Mouse (Mus musculus): Measurements from ENCODE around the gene Cyp19a1. TPM values are rescaled to one million over a fixed set of nuclear protein-coding genes. Genes with fewer than 3 reads are reported as not detected.

The Cyp19a1 gene
- polyA plus RNA-seq, 1 experiment = 0.05 TPM

DNA sequence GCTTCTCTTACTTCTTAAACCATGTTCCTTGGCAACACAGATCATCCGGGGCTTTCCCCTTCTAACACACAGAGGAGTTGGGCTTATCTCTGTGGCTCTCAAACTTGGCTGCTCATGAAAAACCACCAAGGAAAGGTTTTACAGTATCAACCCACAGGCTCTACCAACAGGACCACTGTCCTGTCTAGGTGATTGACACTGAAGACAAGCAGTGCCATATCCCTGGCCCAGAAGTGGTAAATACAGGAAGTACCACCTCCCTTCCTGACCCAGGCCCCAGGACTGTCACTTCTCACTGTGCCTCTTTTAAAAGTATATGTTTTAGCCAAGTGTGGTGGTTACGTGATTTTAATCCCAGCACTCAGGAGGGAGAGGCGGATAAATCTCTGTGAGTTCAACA, 76.5 kb downstream of the Cyp19a1 start:
- WGBS = 73% methylated on average over 3 of the region's 3 CpGs
- Histone ChIP-seq H3K4me3 (ENCODE audit: control insufficient read depth, insufficient read depth, low read length) (no peak overlapping the region), H3K27ac (ENCODE audit: control insufficient read depth, insufficient read depth, low read length) (no peak overlapping the region), H3K27me3 (ENCODE audit: control insufficient read depth, insufficient read depth, low read length) (no peaks in the 10 kb centered on the region), H3K4me1 (replicated peaks; ENCODE audit: control insufficient read depth, insufficient read depth, low read length) (no peaks in the 10 kb centered on the region), H3K36me3 (ENCODE audit: control insufficient read depth, insufficient read depth, low read length) (no peaks in the 10 kb centered on the region)
- no peak for TF ChIP-seq CTCF (IDR thresholded peaks at IDR 0.05; ENCODE audit: borderline replicate concordance, control insufficient read depth, extremely low read depth, insufficient read depth, low read length, poor library complexity)
- no peak for TF ChIP-seq POLR2A (IDR thresholded peaks at IDR 0.05; ENCODE audit: control insufficient read depth, extremely low read depth, insufficient read depth, low read length, poor library complexity)
- no peak for DNase-seq

DNA sequence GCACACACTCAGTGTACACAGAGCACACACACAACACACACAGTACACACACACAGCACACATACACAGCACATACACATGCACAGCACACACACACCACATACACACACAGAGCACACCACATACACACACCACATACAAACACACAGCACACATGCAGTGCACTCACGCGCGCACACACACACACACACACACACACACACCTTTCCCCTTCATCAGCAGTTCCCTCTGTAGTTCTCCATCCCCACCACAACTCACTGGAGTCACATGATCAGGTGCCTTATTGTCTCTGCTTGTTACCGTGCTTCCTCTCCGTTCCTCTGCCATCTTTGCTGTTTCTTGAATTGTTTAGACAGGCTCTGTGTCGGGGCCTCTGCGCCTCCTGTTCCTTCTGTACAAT, 85.4 kb downstream of the Cyp19a1 start:
- WGBS = 82% methylated on average over 7 of the region's 7 CpGs
- DNase-seq = no peak
- no peaks in the 10 kb centered on the region for H3K36me3 ChIP-seq (ENCODE audit: control insufficient read depth, insufficient read depth, low read length)
- no peaks in the 10 kb centered on the region for H3K27me3 ChIP-seq (ENCODE audit: control insufficient read depth, insufficient read depth, low read length)
- no peak for TF ChIP-seq POLR2A (IDR thresholded peaks at IDR 0.05; ENCODE audit: control insufficient read depth, extremely low read depth, insufficient read depth, low read length, poor library complexity)
- no peak for TF ChIP-seq CTCF (IDR thresholded peaks at IDR 0.05; ENCODE audit: borderline replicate concordance, control insufficient read depth, extremely low read depth, insufficient read depth, low read length, poor library complexity)
- no peak overlapping the region for H3K27ac ChIP-seq (ENCODE audit: control insufficient read depth, insufficient read depth, low read length)
- no peak overlapping the region for H3K4me3 ChIP-seq (ENCODE audit: control insufficient read depth, insufficient read depth, low read length)
- no peaks in the 10 kb centered on the region for H3K4me1 ChIP-seq (replicated peaks; ENCODE audit: control insufficient read depth, insufficient read depth, low read length)

DNA sequence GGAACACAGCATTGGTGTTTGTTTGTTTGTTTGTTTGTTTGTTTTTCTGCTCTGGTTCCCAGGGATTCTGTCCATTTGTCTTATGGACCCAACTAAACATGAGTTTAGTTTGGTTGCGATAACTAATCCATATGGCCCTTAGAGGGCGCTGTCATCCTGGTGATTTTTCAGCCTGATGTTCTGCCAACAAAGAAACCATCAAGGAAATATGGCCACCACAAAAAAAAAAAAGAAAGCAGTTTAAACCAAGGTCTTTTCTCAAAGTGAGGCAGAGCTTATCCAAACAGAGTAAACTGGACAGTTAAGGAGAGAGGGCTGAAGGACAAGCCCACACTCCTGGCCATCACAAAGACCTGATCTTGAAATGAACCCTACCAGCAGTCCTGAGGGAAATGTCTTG, 86.6 kb downstream of the Cyp19a1 start:
- no peak overlapping the region for H3K4me3 ChIP-seq (ENCODE audit: control insufficient read depth, insufficient read depth, low read length)
- TF ChIP-seq POLR2A (IDR thresholded peaks at IDR 0.05; ENCODE audit: control insufficient read depth, extremely low read depth, insufficient read depth, low read length, poor library complexity) (no peak), CTCF (IDR thresholded peaks at IDR 0.05; ENCODE audit: borderline replicate concordance, control insufficient read depth, extremely low read depth, insufficient read depth, low read length, poor library complexity) (no peak)
- H3K27ac ChIP-seq (ENCODE audit: control insufficient read depth, insufficient read depth, low read length) = no peak overlapping the region
- H3K27me3 ChIP-seq (ENCODE audit: control insufficient read depth, insufficient read depth, low read length) = no peaks in the 10 kb centered on the region
- H3K36me3 ChIP-seq (ENCODE audit: control insufficient read depth, insufficient read depth, low read length) = no peaks in the 10 kb centered on the region
- H3K4me1 ChIP-seq (replicated peaks; ENCODE audit: control insufficient read depth, insufficient read depth, low read length) = no peaks in the 10 kb centered on the region
- DNase-seq = no peak
- 13% methylated on average over 2 of the region's 2 CpGs for WGBS

DNA sequence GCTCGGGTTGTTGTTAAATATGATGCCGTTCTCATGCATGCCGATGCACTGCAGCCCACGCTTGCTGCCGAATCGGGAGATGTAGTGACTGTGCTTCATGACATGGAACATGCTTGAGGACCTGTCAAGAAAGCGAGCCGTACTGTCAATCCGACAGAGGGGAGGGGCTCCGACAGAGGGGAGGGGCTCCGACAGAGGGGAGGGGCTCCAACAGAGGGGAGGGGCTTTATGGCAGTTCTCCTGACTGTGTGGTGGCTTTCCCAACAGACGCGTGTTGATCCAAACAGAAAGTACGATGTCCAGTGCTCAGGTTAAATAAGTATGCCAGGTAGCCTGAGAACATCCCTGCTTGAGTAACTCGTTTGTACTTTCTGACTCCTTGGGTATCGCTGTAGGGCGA, 87.7 kb downstream of the Cyp19a1 start:
- H3K4me3 ChIP-seq (ENCODE audit: control insufficient read depth, insufficient read depth, low read length) = no peak overlapping the region
- H3K27me3 ChIP-seq (ENCODE audit: control insufficient read depth, insufficient read depth, low read length) = no peaks in the 10 kb centered on the region
- no peaks in the 10 kb centered on the region for H3K4me1 ChIP-seq (replicated peaks; ENCODE audit: control insufficient read depth, insufficient read depth, low read length)
- TF ChIP-seq CTCF (IDR thresholded peaks at IDR 0.05; ENCODE audit: borderline replicate concordance, control insufficient read depth, extremely low read depth, insufficient read depth, low read length, poor library complexity) (no peak), POLR2A (IDR thresholded peaks at IDR 0.05; ENCODE audit: control insufficient read depth, extremely low read depth, insufficient read depth, low read length, poor library complexity) (no peak)
- WGBS = 74% methylated on average over 17 of the region's 17 CpGs
- no peaks in the 10 kb centered on the region for H3K36me3 ChIP-seq (ENCODE audit: control insufficient read depth, insufficient read depth, low read length)
- H3K27ac ChIP-seq (ENCODE audit: control insufficient read depth, insufficient read depth, low read length) = no peak overlapping the region
- DNase-seq = no peak

DNA sequence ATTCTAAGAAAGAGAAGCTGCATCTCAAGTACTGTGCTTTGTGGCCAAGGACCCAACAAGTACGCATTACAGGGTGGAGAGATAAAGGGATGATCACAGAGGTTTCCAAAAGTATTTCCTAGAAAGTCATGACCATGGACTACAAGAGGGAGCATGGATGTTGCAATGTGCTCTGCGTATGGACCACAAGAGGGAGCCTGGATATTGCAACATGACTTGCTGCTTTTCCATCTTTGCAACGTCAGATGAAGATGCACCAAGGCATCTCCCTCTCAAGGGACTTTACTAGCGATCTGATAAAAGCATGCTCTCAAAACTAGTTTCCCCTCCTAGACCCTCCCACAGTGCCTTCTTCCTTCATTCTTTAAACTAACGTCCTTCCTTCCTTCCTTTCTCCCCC, 98.4 kb downstream of the Cyp19a1 start:
- no peaks in the 10 kb centered on the region for H3K4me1 ChIP-seq (replicated peaks; ENCODE audit: control insufficient read depth, insufficient read depth, low read length)
- H3K4me3 ChIP-seq (ENCODE audit: control insufficient read depth, insufficient read depth, low read length) = no peak overlapping the region
- DNase-seq = no peak
- 63% methylated on average over 5 of the region's 5 CpGs for WGBS
- no peak for TF ChIP-seq POLR2A (IDR thresholded peaks at IDR 0.05; ENCODE audit: control insufficient read depth, extremely low read depth, insufficient read depth, low read length, poor library complexity)
- no peak for TF ChIP-seq CTCF (IDR thresholded peaks at IDR 0.05; ENCODE audit: borderline replicate concordance, control insufficient read depth, extremely low read depth, insufficient read depth, low read length, poor library complexity)
- no peak overlapping the region for H3K27ac ChIP-seq (ENCODE audit: control insufficient read depth, insufficient read depth, low read length)
- no peaks in the 10 kb centered on the region for H3K36me3 ChIP-seq (ENCODE audit: control insufficient read depth, insufficient read depth, low read length)
- no peaks in the 10 kb centered on the region for H3K27me3 ChIP-seq (ENCODE audit: control insufficient read depth, insufficient read depth, low read length)

DNA sequence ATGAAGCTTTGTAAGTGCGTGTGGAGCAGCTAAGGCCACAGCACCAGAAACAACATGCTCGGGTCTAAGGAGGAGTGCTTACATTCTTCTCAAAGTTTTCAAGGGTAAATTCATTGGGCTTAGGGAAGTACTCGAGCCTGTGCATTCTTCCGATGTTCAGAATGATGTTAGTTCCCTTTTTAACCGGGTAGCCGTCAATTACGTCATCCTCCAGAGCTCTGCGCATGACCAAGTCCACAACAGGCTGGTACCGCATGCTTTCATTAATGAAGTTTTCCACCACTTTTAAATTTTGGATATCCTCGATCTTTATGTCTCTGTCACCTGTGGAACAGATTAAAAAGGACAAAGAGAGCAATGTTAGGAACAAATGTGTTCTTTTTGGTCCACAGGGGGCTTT, 99.5 kb downstream of the Cyp19a1 start:
- Histone ChIP-seq H3K27ac (ENCODE audit: control insufficient read depth, insufficient read depth, low read length) (no peak overlapping the region), H3K36me3 (ENCODE audit: control insufficient read depth, insufficient read depth, low read length) (no peaks in the 10 kb centered on the region), H3K4me3 (ENCODE audit: control insufficient read depth, insufficient read depth, low read length) (no peak overlapping the region), H3K4me1 (replicated peaks; ENCODE audit: control insufficient read depth, insufficient read depth, low read length) (no peaks in the 10 kb centered on the region), H3K27me3 (ENCODE audit: control insufficient read depth, insufficient read depth, low read length) (no peaks in the 10 kb centered on the region)
- TF ChIP-seq POLR2A (IDR thresholded peaks at IDR 0.05; ENCODE audit: control insufficient read depth, extremely low read depth, insufficient read depth, low read length, poor library complexity) (no peak), CTCF (IDR thresholded peaks at IDR 0.05; ENCODE audit: borderline replicate concordance, control insufficient read depth, extremely low read depth, insufficient read depth, low read length, poor library complexity) (no peak)
- DNase-seq = no peak
- 22% methylated on average over 10 of the region's 10 CpGs for WGBS

DNA sequence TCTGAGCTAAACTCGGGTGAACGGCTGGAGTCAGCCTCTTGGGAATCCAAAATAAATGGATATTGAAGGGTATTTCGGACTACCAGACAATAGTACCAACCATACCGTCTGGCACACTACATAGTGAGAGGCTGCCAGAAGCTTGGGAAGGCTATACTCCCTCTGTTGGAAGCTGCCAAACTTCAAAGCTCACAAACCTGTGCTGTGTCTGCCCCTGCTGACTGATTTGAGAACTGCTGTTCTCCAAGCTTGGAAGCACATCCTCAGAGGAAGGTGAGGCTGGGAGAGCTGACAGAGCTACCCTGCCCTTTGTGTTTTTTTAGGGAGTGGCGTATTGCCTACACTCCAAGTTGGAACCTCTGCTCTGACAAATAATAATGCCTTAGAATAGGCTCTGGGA, 104.8 kb downstream of the Cyp19a1 start:
- DNase-seq = no peak
- Histone ChIP-seq H3K36me3 (ENCODE audit: control insufficient read depth, insufficient read depth, low read length) (no peaks in the 10 kb centered on the region), H3K4me1 (replicated peaks; ENCODE audit: control insufficient read depth, insufficient read depth, low read length) (no peaks in the 10 kb centered on the region), H3K27ac (ENCODE audit: control insufficient read depth, insufficient read depth, low read length) (no peak overlapping the region), H3K27me3 (ENCODE audit: control insufficient read depth, insufficient read depth, low read length) (no peaks in the 10 kb centered on the region), H3K4me3 (ENCODE audit: control insufficient read depth, insufficient read depth, low read length) (no peak overlapping the region)
- WGBS = 89% methylated on average over 5 of the region's 5 CpGs
- TF ChIP-seq CTCF (IDR thresholded peaks at IDR 0.05; ENCODE audit: borderline replicate concordance, control insufficient read depth, extremely low read depth, insufficient read depth, low read length, poor library complexity) = no peak
- TF ChIP-seq POLR2A (IDR thresholded peaks at IDR 0.05; ENCODE audit: control insufficient read depth, extremely low read depth, insufficient read depth, low read length, poor library complexity) = no peak

All from thymus, adult 2 months (tissue).